Mouse (Mus musculus) hindbrain, embryonic 13.5 days (tissue): ENCODE measurements at regions not wholly inside any gene's neighbourhood (a gene's known extent, or its start where the extent isn't known, plus 50 kb on each side); places are given as distances from the start of the nearest gene placed in this dataset.

Experiments used
- ATAC-seq: fragments of 200-750 bp; cut with Nextera tagmentation; 2 replicates; pipeline ENCODE4 v1.8.0; 2017; ENCODE audit warnings: moderate TSS enrichment; ENCODE audit not compliant: low FRiP score
- H3K27ac ChIP-seq: fragments of 300-500 bp; sonication (generic); 2 replicates; pipeline ENCODE4 v1.5.1; 2015; ENCODE audit warnings: inconsistent platforms, mild to moderate bottlenecking, moderate library complexity
- H3K27me3 ChIP-seq: fragments of 300-500 bp; sonication (generic); 2 replicates; pipeline ENCODE4 v1.6.1; 2015; ENCODE audit warnings: mild to moderate bottlenecking, inconsistent platforms
- H3K36me3 ChIP-seq: fragments of 300-500 bp; sonication (generic); 2 replicates; pipeline ENCODE4 v1.6.1; 2015; ENCODE audit warnings: mild to moderate bottlenecking, inconsistent platforms
- H3K4me1 ChIP-seq: fragments of 300-500 bp; sonication (generic); replicated peaks from 2 replicates; pipeline ENCODE4 v1.6.1; 2015; ENCODE audit warnings: inconsistent platforms
- H3K4me2 ChIP-seq: fragments of 300-500 bp; sonication (generic); 2 replicates; pipeline ENCODE4 v1.6.1; 2015; ENCODE audit warnings: inconsistent platforms, mild to moderate bottlenecking, moderate library complexity
- H3K4me3 ChIP-seq: fragments of 300-500 bp; sonication (generic); 2 replicates; pipeline ENCODE4 v1.5.1; 2015; ENCODE audit warnings: mild to moderate bottlenecking, inconsistent platforms
- H3K9ac ChIP-seq: fragments of 300-500 bp; sonication (generic); 2 replicates; pipeline ENCODE4 v1.6.1; 2015; ENCODE audit warnings: mild to moderate bottlenecking, inconsistent platforms
- H3K9me3 ChIP-seq: fragments of 300-500 bp; sonication (generic); 2 replicates; pipeline ENCODE4 v1.6.1; 2016; ENCODE audit warnings: inconsistent platforms
- WGBS: fragments of 180-500 bp; shearing (Covaris S2); methylation state at CpG from one replicate; pipeline ENCODE4 v1.1.7; 2015; 5-methylcytosine and 5-hydroxymethylcytosine counted together

GRCm38 (mm10) chr13:59212296-59212701, 372.7 kb downstream of the Agtpbp1 start:
- H3K9ac ChIP-seq: no peak overlapping the region
- no peak for ATAC-seq
- WGBS: 81% methylated on average over 15 of the region's 15 CpGs
- no peak overlapping the region for H3K4me2 ChIP-seq
- no peaks in the 10 kb centered on the region for H3K36me3 ChIP-seq
- no peak overlapping the region for H3K27ac ChIP-seq
- no peaks in the 10 kb centered on the region for H3K9me3 ChIP-seq
- no peak overlapping the region for H3K4me3 ChIP-seq
- no peaks in the 10 kb centered on the region for H3K27me3 ChIP-seq
- H3K4me1 ChIP-seq: no peaks in the 10 kb centered on the region; the same call in 1 of the 2 replicates

GRCm38 (mm10) chr13:59210828-59211227, 374.2 kb downstream of the Agtpbp1 start:
- Histone ChIP-seq H3K9ac (no peak overlapping the region), H3K4me3 (no peak overlapping the region), H3K27ac (no peak overlapping the region), H3K4me1 (no peaks in the 10 kb centered on the region; the same call in 1 of the 2 replicates), H3K4me2 (no peak overlapping the region), H3K36me3 (no peaks in the 10 kb centered on the region), H3K27me3 (no peaks in the 10 kb centered on the region), H3K9me3 (no peaks in the 10 kb centered on the region)
- WGBS: 63% methylated on average over 5 of the region's 5 CpGs
- no peak for ATAC-seq

- WGBS: 88% methylated on average over 3 of the region's 3 CpGs
- Histone ChIP-seq H3K36me3 (no peaks in the 10 kb centered on the region), H3K27ac (no peak overlapping the region)
These were observed 378.8 kb downstream of the Agtpbp1 start for GRCm38 (mm10) chr13:59206186-59206585.

GRCm38 (mm10) chr13:59204506-59204905, 380.5 kb downstream of the Agtpbp1 start:
- no peak for ATAC-seq
- no peaks in the 10 kb centered on the region; the same call in 1 of the 2 replicates for H3K4me1 ChIP-seq
- no peak overlapping the region for H3K4me3 ChIP-seq
- WGBS: 84% methylated on average over 2 of the region's 2 CpGs
- H3K9ac ChIP-seq: no peak overlapping the region
- no peaks in the 10 kb centered on the region for H3K27me3 ChIP-seq
- H3K4me2 ChIP-seq: no peak overlapping the region
- no peaks in the 10 kb centered on the region for H3K9me3 ChIP-seq
- H3K36me3 ChIP-seq: no peaks in the 10 kb centered on the region
- no peak overlapping the region for H3K27ac ChIP-seq

More at GRCm38 (mm10) chr13:59206186-59206585, 378.8 kb downstream of the Agtpbp1 start:
- no peak overlapping the region for H3K9ac ChIP-seq
- ATAC-seq: no peak
- no peak overlapping the region for H3K4me2 ChIP-seq
- H3K4me1 ChIP-seq: no peaks in the 10 kb centered on the region; the same call in 1 of the 2 replicates
- no peak overlapping the region for H3K4me3 ChIP-seq
- H3K27me3 ChIP-seq: no peaks in the 10 kb centered on the region
- H3K9me3 ChIP-seq: no peaks in the 10 kb centered on the region

- Histone ChIP-seq H3K27me3 (no peaks in the 10 kb centered on the region), H3K27ac (no peak overlapping the region), H3K4me1 (no peaks in the 10 kb centered on the region), H3K4me3 (no peak overlapping the region), H3K4me2 (no peak overlapping the region), H3K9ac (no peak overlapping the region), H3K36me3 (no peaks in the 10 kb centered on the region), H3K9me3 (no peaks in the 10 kb centered on the region)
- 73% methylated on average over 5 of the region's 5 CpGs for WGBS
- ATAC-seq: no peak
These were observed 388.7 kb downstream of the Agtpbp1 start for GRCm38 (mm10) chr13:59196311-59196710.

GRCm38 (mm10) chr13:59188431-59188830, 382.1 kb downstream of the Ntrk2 start:
- Histone ChIP-seq H3K4me1 (no peaks in the 10 kb centered on the region; the same call in 1 of the 2 replicates), H3K27me3 (no peaks in the 10 kb centered on the region), H3K36me3 (0 out of 2 replicates have a peak, but pooled peaks cover 3% of the 10 kb centered on the region), H3K9me3 (peaks cover 10% of the 10 kb centered on the region; the same call in 1 of the 2 replicates), H3K4me2 (no peak overlapping the region), H3K9ac (no peak overlapping the region), H3K4me3 (no peak overlapping the region), H3K27ac (no peak overlapping the region)
- no peak for ATAC-seq
- WGBS: 85% methylated on average over 11 of the region's 11 CpGs
